Mouse (Mus musculus) cortical plate, adult 2 months (tissue): ENCODE data around the gene Fzd2. TPM values are rescaled to one million over a fixed set of nuclear protein-coding genes. Genes with fewer than 3 reads are reported as not detected.

Source experiments
- H3K27ac ChIP-seq: fragments of 200-500 bp; 2 replicates; pipeline ENCODE4 v1.5.1; 2012; ENCODE audit warnings: low read length, control low read depth, inconsistent platforms; ENCODE audit not compliant: insufficient read depth
- H3K4me1 ChIP-seq: fragments of 200-500 bp; 2 replicates; pipeline ENCODE4 v1.6.1; 2011; ENCODE audit warnings: low read length; ENCODE audit not compliant: control insufficient read depth, insufficient read depth
- H3K4me3 ChIP-seq: fragments of 200-500 bp; 2 replicates; pipeline ENCODE4 v1.5.1; 2011; ENCODE audit warnings: mild to moderate bottlenecking, low read length, control low read depth; ENCODE audit not compliant: insufficient read depth
- CTCF ChIP-seq: fragments of 200-500 bp; IDR thresholded peaks from 2 replicates; pipeline ENCODE4 v1.5.1; 2011; ENCODE audit warnings: mild to moderate bottlenecking, control low read depth, low read length; ENCODE audit not compliant: insufficient read depth; ENCODE audit errors: extremely low read depth
- POLR2A ChIP-seq: fragments of 200-500 bp; IDR thresholded peaks from 2 replicates; pipeline ENCODE4 v1.6.1; 2011; ENCODE audit warnings: mild to moderate bottlenecking, low read length, control low read depth; ENCODE audit not compliant: insufficient read depth; ENCODE audit errors: extremely low read depth
- polyA plus RNA-seq: library from polyadenylated mRNA; depleted of rRNA; stranded (reverse); fragments of >200 nt; gene quantifications from 2 replicates; pipeline ENCODE4 v1.2.3, GENCODE M21; 2012

Fzd2 gene
- polyA plus RNA-seq, 1 experiment = 11.8 TPM

- no peaks in the 10 kb centered on the region for H3K4me1 ChIP-seq
These were observed 37.0 kb upstream of the Fzd2 start for GRCm38 (mm10) chr11:102567157-102567556.

GRCm38 (mm10) chr11:102567723-102568122, 36.5 kb upstream of the Fzd2 start:
- no peak overlapping the region for H3K4me3 ChIP-seq
- TF ChIP-seq POLR2A (no peak), CTCF (no peak)
- H3K27ac ChIP-seq = no peak overlapping the region
- H3K4me1 ChIP-seq = no peaks in the 10 kb centered on the region

More at GRCm38 (mm10) chr11:102567157-102567556, 37.0 kb upstream of the Fzd2 start:
- Histone ChIP-seq H3K27ac (no peak overlapping the region), H3K4me3 (no peak overlapping the region)
- no peak for TF ChIP-seq CTCF
- TF ChIP-seq POLR2A = no peak

GRCm38 (mm10) chr11:102568191-102568590, 36.0 kb upstream of the Fzd2 start:
- Histone ChIP-seq H3K4me1 (no peaks in the 10 kb centered on the region), H3K27ac (no peak overlapping the region), H3K4me3 (no peak overlapping the region)
- TF ChIP-seq CTCF = no peak
- no peak for TF ChIP-seq POLR2A

GRCm38 (mm10) chr11:102568756-102569377, 35.3 kb upstream of the Fzd2 start:
- Histone ChIP-seq H3K4me3 (no peak overlapping the region), H3K27ac (no peak overlapping the region), H3K4me1 (no peaks in the 10 kb centered on the region)
- TF ChIP-seq POLR2A = no peak
- TF ChIP-seq CTCF = no peak

GRCm38 (mm10) chr11:102572866-102573663, 31.1 kb upstream of the Fzd2 start:
- peak; percentile 86 for TF ChIP-seq CTCF
- no peak for TF ChIP-seq POLR2A
- Histone ChIP-seq H3K27ac (no peak overlapping the region), H3K4me3 (peak overlapping the region; percentile 32), H3K4me1 (no peaks in the 10 kb centered on the region)

GRCm38 (mm10) chr11:102575034-102575433, 29.2 kb upstream of the Fzd2 start:
- H3K4me3 ChIP-seq = no peak overlapping the region
- no peak overlapping the region for H3K27ac ChIP-seq
- TF ChIP-seq CTCF (no peak), POLR2A (no peak)
- H3K4me1 ChIP-seq = no peaks in the 10 kb centered on the region

GRCm38 (mm10) chr11:102576050-102576754, 28.0 kb upstream of the Fzd2 start:
- H3K4me3 ChIP-seq = no peak overlapping the region
- H3K27ac ChIP-seq = no peak overlapping the region
- H3K4me1 ChIP-seq = no peaks in the 10 kb centered on the region
- no peak for TF ChIP-seq CTCF
- TF ChIP-seq POLR2A = no peak

- Histone ChIP-seq H3K4me3 (peak overlapping the region; percentile 1; the same call in 1 of the 2 replicates), H3K27ac (no peak overlapping the region), H3K4me1 (no peaks in the 10 kb centered on the region)
- no peak for TF ChIP-seq POLR2A
- peak; percentile 71 for TF ChIP-seq CTCF
These were observed 25.7 kb upstream of the Fzd2 start for GRCm38 (mm10) chr11:102578341-102579118.

- no peak for TF ChIP-seq CTCF
- no peak for TF ChIP-seq POLR2A
- Histone ChIP-seq H3K4me3 (peak within 1 kb of the TSS; percentile 1; the same call in 1 of the 2 replicates), H3K27ac (no peak within 1 kb of the TSS), H3K4me1 (no peaks in the 10 kb centered on the region)
These were observed 24.8 kb upstream of the Fzd2 start, which contains the start of gene Gm11627 for GRCm38 (mm10) chr11:102579165-102580033. TSS of gene Gm11627 (minus strand) at chr11:102579461.
